Mouse (Mus musculus) kidney, adult 2 months (tissue): ENCODE results near the gene Ube4a.

Experiments
- CTCF ChIP-seq: fragments of 200-500 bp; conservative IDR thresholded peaks from 2 replicates; pipeline ENCODE4 v1.5.1; 2011; ENCODE audit warnings: low read depth, mild to moderate bottlenecking, control low read depth, low read length, moderate library complexity, mixed read lengths; ENCODE audit not compliant: insufficient read depth, insufficient read length
- POLR2A ChIP-seq: fragments of 200-500 bp; IDR thresholded peaks from one replicate; pipeline ENCODE4 v1.6.1; 2011; ENCODE audit warnings: low read depth, low read length, control low read depth

- TF ChIP-seq POLR2A, result no peak
- TF ChIP-seq CTCF, result no peak
Measured at GRCm38 (mm10) chr9:44946185-44946695, 19.2 kb downstream of the Ube4a start.
